Mouse (Mus musculus): ENCODE results near the gene Tmem101. TPM values are rescaled to one million over a fixed set of nuclear protein-coding genes. Genes with fewer than 3 reads are reported as not detected.
"Not testable (repeated sequence)": the region's sequence is repeated elsewhere in the genome, so short reads cannot be mapped to it uniquely, and the experiment has no call there.

Gene Tmem101
- polyA plus RNA-seq, 1 experiment from 2014 or later = 6.4 TPM

- no peak overlapping the region for H3K9ac ChIP-seq (replicated peaks)
- 61% methylated on average over 5 of the region's 5 CpGs for WGBS (ENCODE audit: insufficient replicate concordance)
Observed at GRCm38 (mm10) chr11:102159781-102160180, 3.6 kb upstream of the Tmem101 start.

GRCm38 (mm10) chr11:102158024-102158423, 1.8 kb upstream of the Tmem101 start:
- DNase-seq; H3K9me3 ChIP-seq (ENCODE audit: low read length); ATAC-seq; H3K4me3 ChIP-seq (ENCODE audit: low read depth, low read length); H3K4me1 ChIP-seq (ENCODE audit: insufficient read depth); H3K27ac ChIP-seq (ENCODE audit: low read depth); H3K4me2 ChIP-seq (ENCODE audit: low read depth, low read length); H3K27me3 ChIP-seq (ENCODE audit: insufficient read depth, low read length); H3K9ac ChIP-seq (replicated peaks): not testable (repeated sequence)
- 68% methylated on average over 2 of the region's 2 CpGs for WGBS (ENCODE audit: insufficient replicate concordance)
- peaks cover 16% of the 10 kb centered on the region for H3K36me3 ChIP-seq (replicated peaks; ENCODE audit: insufficient read depth, low read length)

More at GRCm38 (mm10) chr11:102159781-102160180, 3.6 kb upstream of the Tmem101 start:
- no peak for ATAC-seq
- TF ChIP-seq EP300 (IDR thresholded peaks at IDR 0.05; ENCODE audit: low read depth) (no peak), CTCF (IDR thresholded peaks at IDR 0.05; ENCODE audit: low read depth) (no peak)
- no peak overlapping the region for H3K27ac ChIP-seq (ENCODE audit: low read depth)
- DNase-seq = no peak
- H3K4me2 ChIP-seq (ENCODE audit: low read depth, low read length) = no peak overlapping the region
- H3K36me3 ChIP-seq (replicated peaks; ENCODE audit: insufficient read depth, low read length) = peaks cover 20% of the 10 kb centered on the region
- no peaks in the 10 kb centered on the region for H3K27me3 ChIP-seq (ENCODE audit: insufficient read depth, low read length)
- H3K4me3 ChIP-seq (ENCODE audit: low read depth, low read length) = no peak overlapping the region
- peaks cover 6% of the 10 kb centered on the region for H3K4me1 ChIP-seq (ENCODE audit: insufficient read depth)
- no peaks in the 10 kb centered on the region for H3K9me3 ChIP-seq (ENCODE audit: low read length)

GRCm38 (mm10) chr11:102156786-102157089, 534 bp upstream of the Tmem101 start:
- TF ChIP-seq EP300 (IDR thresholded peaks at IDR 0.05; ENCODE audit: low read depth) = no peak
- TF ChIP-seq CTCF (IDR thresholded peaks at IDR 0.05; ENCODE audit: low read depth) = no peak
- no peaks in the 10 kb centered on the region for H3K27me3 ChIP-seq (ENCODE audit: insufficient read depth, low read length)
- DNase-seq (no peak), ATAC-seq (no peak)
- H3K36me3 ChIP-seq (replicated peaks; ENCODE audit: insufficient read depth, low read length) = peaks cover 8% of the 10 kb centered on the region; the same call in 1 of the 2 replicates
- H3K9ac ChIP-seq (replicated peaks) = no peak overlapping the region
- peak overlapping the region; percentile 76 for H3K4me3 ChIP-seq (ENCODE audit: low read depth, low read length)
- 7% methylated on average over 1 of the region's 1 CpGs for WGBS (ENCODE audit: insufficient replicate concordance)
- no peaks in the 10 kb centered on the region for H3K9me3 ChIP-seq (ENCODE audit: low read length)
- H3K4me2 ChIP-seq (ENCODE audit: low read depth, low read length) = peak overlapping the region; percentile 98; the same call in 1 of the 2 replicates
- H3K27ac ChIP-seq (ENCODE audit: low read depth) = no peak overlapping the region
- peaks cover 6% of the 10 kb centered on the region for H3K4me1 ChIP-seq (ENCODE audit: insufficient read depth)

- peak overlapping the region; percentile 57 for H3K4me3 ChIP-seq (ENCODE audit: low read depth, low read length)
- no peak for TF ChIP-seq EP300 (IDR thresholded peaks at IDR 0.05; ENCODE audit: low read depth)
- TF ChIP-seq CTCF (IDR thresholded peaks at IDR 0.05; ENCODE audit: low read depth) = 0 out of 2 replicates have a peak, but pooled peaks have one; percentile 12
- peaks cover 5% of the 10 kb centered on the region; the same call in 1 of the 2 replicates for H3K4me1 ChIP-seq (ENCODE audit: insufficient read depth)
- no peaks in the 10 kb centered on the region for H3K9me3 ChIP-seq (ENCODE audit: low read length)
- peaks cover 2% of the 10 kb centered on the region for H3K36me3 ChIP-seq (replicated peaks; ENCODE audit: insufficient read depth, low read length)
- DNase-seq (peak; percentile 44), ATAC-seq (no peak)
- no peak overlapping the region; the same call in 1 of the 2 replicates for H3K9ac ChIP-seq (replicated peaks)
- H3K4me2 ChIP-seq (ENCODE audit: low read depth, low read length) = peak overlapping the region; percentile 75
- H3K27ac ChIP-seq (ENCODE audit: low read depth) = no peak overlapping the region
- peaks cover 33% of the 10 kb centered on the region for H3K27me3 ChIP-seq (ENCODE audit: insufficient read depth, low read length)
- 18% methylated on average over 34 of the region's 34 CpGs for WGBS (ENCODE audit: insufficient replicate concordance)
Observed at GRCm38 (mm10) chr11:102147213-102147989, 8.8 kb downstream of the Tmem101 start.

- DNase-seq = no peak
- Histone ChIP-seq H3K36me3 (replicated peaks; ENCODE audit: insufficient read depth, low read length) (peaks cover 2% of the 10 kb centered on the region), H3K9me3 (ENCODE audit: low read length) (no peaks in the 10 kb centered on the region), H3K27me3 (ENCODE audit: insufficient read depth, low read length) (peaks cover 33% of the 10 kb centered on the region), H3K4me3 (ENCODE audit: low read depth, low read length) (peak overlapping the region; percentile 57), H3K4me2 (ENCODE audit: low read depth, low read length) (peak overlapping the region; percentile 75), H3K4me1 (ENCODE audit: insufficient read depth) (peaks cover 5% of the 10 kb centered on the region; the same call in 1 of the 2 replicates), H3K27ac (ENCODE audit: low read depth) (peak overlapping the region; percentile 81), H3K9ac (replicated peaks) (peak overlapping the region; percentile 69)
- no peak for TF ChIP-seq EP300 (IDR thresholded peaks at IDR 0.05; ENCODE audit: low read depth)
- TF ChIP-seq CTCF (IDR thresholded peaks at IDR 0.05; ENCODE audit: low read depth) = no peak
- ATAC-seq = no peak
- WGBS (ENCODE audit: insufficient replicate concordance) = 9% methylated on average over 17 of the region's 17 CpGs
Observed at GRCm38 (mm10) chr11:102146531-102146930, 9.7 kb downstream of the Tmem101 start.

GRCm38 (mm10) chr11:102146005-102146404, 10.2 kb downstream of the Tmem101 start:
- H3K27ac ChIP-seq (ENCODE audit: low read depth) = peak overlapping the region; percentile 81
- H3K9ac ChIP-seq (replicated peaks) = peak overlapping the region; percentile 69
- H3K27me3 ChIP-seq (ENCODE audit: insufficient read depth, low read length) = peaks cover 33% of the 10 kb centered on the region
- DNase-seq (peak; percentile 80), ATAC-seq (peak; percentile 57)
- no peaks in the 10 kb centered on the region; the same call in none of the 2 replicates for H3K36me3 ChIP-seq (replicated peaks; ENCODE audit: insufficient read depth, low read length)
- no peaks in the 10 kb centered on the region for H3K9me3 ChIP-seq (ENCODE audit: low read length)
- peak overlapping the region; percentile 57 for H3K4me3 ChIP-seq (ENCODE audit: low read depth, low read length)
- 4% methylated on average over 16 of the region's 16 CpGs for WGBS (ENCODE audit: insufficient replicate concordance)
- peaks cover 5% of the 10 kb centered on the region; the same call in 1 of the 2 replicates for H3K4me1 ChIP-seq (ENCODE audit: insufficient read depth)
- TF ChIP-seq EP300 (IDR thresholded peaks at IDR 0.05; ENCODE audit: low read depth) (peak; percentile 51; the same call in 1 of the 2 replicates), CTCF (IDR thresholded peaks at IDR 0.05; ENCODE audit: low read depth) (no peak)
- peak overlapping the region; percentile 75 for H3K4me2 ChIP-seq (ENCODE audit: low read depth, low read length)

All from liver, postnatal 0 days (tissue).